Comparison of ENCODE assay signal across 9 mouse cellular contexts in genomic region chr13:81945741-81946140, GRCm38 (mm10).
DNase-seq lines count a peak whose midpoint lies in the region; ATAC-seq lines count a peak whose summit lies in the region.
"Had no signal": no experiment of that assay in that cellular context is flagged by ENCODE, and none has a peak within 500 bp of the region (broad histone marks: within the 10 kb centered on the region; RNA-seq: fewer than 3 reads in every experiment).

No protein-coding gene starts in this region.

- no peaks in the 10 kb centered on the region for H3K36me3 ChIP-seq in kidney, embryonic 15.5 days
- H3K36me3 ChIP-seq in embryonic facial prominence, embryonic 12.5 days, result no peaks in the 10 kb centered on the region
- no peaks in the 10 kb centered on the region for H3K36me3 ChIP-seq in intestine, embryonic 14.5 days (ENCODE audit: control insufficient read depth, insufficient read depth, low read length)
- no peaks in the 10 kb centered on the region for H3K36me3 ChIP-seq in neural tube, embryonic 13.5 days

- H3K4me3 ChIP-seq in kidney, embryonic 15.5 days (replicated peaks), result peak overlapping the region; percentile 14; the same call in 1 of the 2 replicates
- H3K4me3 ChIP-seq in embryonic facial prominence, embryonic 12.5 days, result peak overlapping the region; percentile 17
- H3K4me3 ChIP-seq in intestine, embryonic 14.5 days (ENCODE audit: low read depth, low read length), result 0 out of 2 replicates have a peak overlapping the region, but pooled peaks have one; percentile 6
- peak overlapping the region; percentile 26 for H3K4me3 ChIP-seq in neural tube, embryonic 13.5 days

- no peak for DNase-seq in kidney, postnatal 25 days
- peak; percentile 51 for DNase-seq in intestine, embryonic 14.5 days (ENCODE audit: low spot score)
- no peak for DNase-seq in T-cell, adult 2 months (ENCODE audit: low spot score)
- no peak for DNase-seq in kidney, postnatal 14 days

- no peaks in the 10 kb centered on the region; the same call in 1 of the 2 replicates for H3K27me3 ChIP-seq in kidney, embryonic 15.5 days
- no peaks in the 10 kb centered on the region for H3K27me3 ChIP-seq in embryonic facial prominence, embryonic 12.5 days
- H3K27me3 ChIP-seq in intestine, embryonic 14.5 days (replicated peaks; ENCODE audit: control insufficient read depth, insufficient read depth, low read length), result no peaks in the 10 kb centered on the region
- H3K27me3 ChIP-seq in neural tube, embryonic 13.5 days, result no peaks in the 10 kb centered on the region

- no peak overlapping the region for H3K27ac ChIP-seq in kidney, embryonic 15.5 days
- H3K27ac ChIP-seq in embryonic facial prominence, embryonic 12.5 days, result no peak overlapping the region
- H3K27ac ChIP-seq in intestine, embryonic 14.5 days (ENCODE audit: low read depth), result no peak overlapping the region
- no peak overlapping the region for H3K27ac ChIP-seq in neural tube, embryonic 13.5 days (replicated peaks)
- H3K27ac ChIP-seq: liver, embryonic 14.5 days had no signal

- no peaks in the 10 kb centered on the region for H3K9me3 ChIP-seq in kidney, embryonic 15.5 days (replicated peaks)
- H3K9me3 ChIP-seq in embryonic facial prominence, embryonic 12.5 days, result no peaks in the 10 kb centered on the region
- H3K9me3 ChIP-seq in intestine, embryonic 14.5 days (ENCODE audit: control insufficient read depth, low read length), result no peaks in the 10 kb centered on the region
- H3K9me3 ChIP-seq in neural tube, embryonic 13.5 days, result no peaks in the 10 kb centered on the region

- peak overlapping the region; percentile 56 for H3K4me2 ChIP-seq in kidney, embryonic 15.5 days
- H3K4me2 ChIP-seq in embryonic facial prominence, embryonic 12.5 days (replicated peaks), result peak overlapping the region; percentile 50
- peak overlapping the region; percentile 47 for H3K4me2 ChIP-seq in intestine, embryonic 14.5 days (ENCODE audit: low read length)
- H3K4me2 ChIP-seq in neural tube, embryonic 13.5 days, result peak overlapping the region; percentile 57

- H3K9ac ChIP-seq in kidney, embryonic 15.5 days, result no peak overlapping the region
- no peak overlapping the region for H3K9ac ChIP-seq in embryonic facial prominence, embryonic 12.5 days
- no peak overlapping the region for H3K9ac ChIP-seq in intestine, embryonic 14.5 days (ENCODE audit: low read length)
- H3K9ac ChIP-seq in neural tube, embryonic 13.5 days, result peak overlapping the region; percentile 47; the same call in 1 of the 2 replicates
- H3K9ac ChIP-seq: liver, embryonic 14.5 days had no signal

- peaks cover 10% of the 10 kb centered on the region for H3K4me1 ChIP-seq in kidney, embryonic 15.5 days
- no peaks in the 10 kb centered on the region for H3K4me1 ChIP-seq in embryonic facial prominence, embryonic 12.5 days
- peaks cover 4% of the 10 kb centered on the region for H3K4me1 ChIP-seq in intestine, embryonic 14.5 days (replicated peaks; ENCODE audit: control insufficient read depth, insufficient read depth, low read length)
- peaks cover 20% of the 10 kb centered on the region for H3K4me1 ChIP-seq in neural tube, embryonic 13.5 days (replicated peaks)

- WGBS in kidney, embryonic 15.5 days, result 7% methylated on average over 9 of the region's 9 CpGs
- WGBS in embryonic facial prominence, embryonic 12.5 days, result 4% methylated on average over 9 of the region's 9 CpGs
- 6% methylated on average over 9 of the region's 9 CpGs for WGBS in intestine, embryonic 14.5 days
- 6% methylated on average over 9 of the region's 9 CpGs for WGBS in neural tube, embryonic 13.5 days

- ATAC-seq in kidney, embryonic 15.5 days (replicated peaks; ENCODE audit: low FRiP score), result 0 out of 2 replicates have a peak, but pooled peaks have one; percentile 54
- no peak for ATAC-seq in embryonic facial prominence, embryonic 12.5 days (ENCODE audit: insufficient number of reproducible peaks, insufficient read depth, low FRiP score, low TSS enrichment)
- no peak for ATAC-seq in intestine, embryonic 14.5 days (replicated peaks; ENCODE audit: low FRiP score, low TSS enrichment, low read depth)
- ATAC-seq in neural tube, embryonic 13.5 days (ENCODE audit: low read depth), result no peak
- no peak for ATAC-seq in megakaryocyte progenitor cell, adult 5-6 weeks (replicated peaks; ENCODE audit: poor library complexity)
